Mouse (Mus musculus) liver, adult 2 months (tissue): ENCODE data around the gene Gramd1b. TPM values are rescaled to one million over a fixed set of nuclear protein-coding genes. Genes with fewer than 3 reads are reported as not detected.

Source experiments
- DNase-seq: peaks from one replicate; pipeline ENCODE4 v3.0.0-alpha.2; 2011; ENCODE audit warnings: low read depth, low spot score; ENCODE audit errors: extremely low read depth
- H3K27ac ChIP-seq: fragments of 200-500 bp; replicated peaks from 2 replicates; pipeline ENCODE4 v1.5.1; 2012; ENCODE audit warnings: low read depth, mild to moderate bottlenecking, control low read depth, inconsistent platforms, low read length; ENCODE audit not compliant: insufficient read depth
- H3K27me3 ChIP-seq: fragments of 200-500 bp; 2 replicates; pipeline ENCODE4 v1.6.1; 2012; ENCODE audit warnings: mild to moderate bottlenecking, moderate library complexity, low read length, inconsistent platforms; ENCODE audit not compliant: control insufficient read depth, insufficient read depth
- H3K36me3 ChIP-seq: fragments of 200-500 bp; 2 replicates; pipeline ENCODE4 v1.6.1; 2012; ENCODE audit warnings: low read length, inconsistent platforms; ENCODE audit not compliant: control insufficient read depth, insufficient read depth
- H3K4me1 ChIP-seq: fragments of 200-500 bp; 2 replicates; pipeline ENCODE4 v1.6.1; 2011; ENCODE audit warnings: low read length; ENCODE audit not compliant: control insufficient read depth, insufficient read depth
- H3K4me3 ChIP-seq: fragments of 200-500 bp; 2 replicates; pipeline ENCODE4 v1.5.1; 2011; ENCODE audit warnings: low read depth, mild to moderate bottlenecking, control low read depth, low read length, moderate library complexity; ENCODE audit not compliant: insufficient read depth
- H3K79me2 ChIP-seq: fragments of 200-500 bp; 2 replicates; pipeline ENCODE4 v1.6.1; 2012; ENCODE audit warnings: inconsistent platforms, mild to moderate bottlenecking, low read length, moderate library complexity; ENCODE audit not compliant: control insufficient read depth, insufficient read depth
- H3K9ac ChIP-seq: fragments of 200-500 bp; 2 replicates; pipeline ENCODE4 v1.6.1; 2012; ENCODE audit warnings: low read depth, mild to moderate bottlenecking, control low read depth, inconsistent platforms, low read length
- CTCF ChIP-seq: fragments of 200-500 bp; IDR thresholded peaks from 2 replicates; pipeline ENCODE4 v1.5.1; 2011; ENCODE audit warnings: low read depth, low read length, control low read depth
- POLR2A ChIP-seq: fragments of 200-500 bp; IDR thresholded peaks from 2 replicates; pipeline ENCODE4 v1.6.1; 2011; ENCODE audit warnings: low read length, control low read depth; ENCODE audit not compliant: insufficient read depth; ENCODE audit errors: extremely low read depth
- WGBS: fragments of 180-500 bp; shearing (Covaris S2); methylation state at CpG from one replicate; pipeline ENCODE4 v1.1.7; 2018; 5-methylcytosine and 5-hydroxymethylcytosine counted together
- polyA plus RNA-seq: library from polyadenylated mRNA; depleted of rRNA; stranded (reverse); fragments of >200 nt; gene quantifications from 2 replicates; pipeline ENCODE4 v1.2.3, GENCODE M21; 2012
- total RNA-seq: library from RNA; depleted of rRNA; stranded (reverse); fragments of >200 nt; gene quantifications from 2 replicates; pipeline ENCODE4 v1.2.3, GENCODE M21; 2014

Gramd1b gene
- total and polyA plus RNA-seq, 2 experiments = 1.2 to 2.0 TPM

DNA sequence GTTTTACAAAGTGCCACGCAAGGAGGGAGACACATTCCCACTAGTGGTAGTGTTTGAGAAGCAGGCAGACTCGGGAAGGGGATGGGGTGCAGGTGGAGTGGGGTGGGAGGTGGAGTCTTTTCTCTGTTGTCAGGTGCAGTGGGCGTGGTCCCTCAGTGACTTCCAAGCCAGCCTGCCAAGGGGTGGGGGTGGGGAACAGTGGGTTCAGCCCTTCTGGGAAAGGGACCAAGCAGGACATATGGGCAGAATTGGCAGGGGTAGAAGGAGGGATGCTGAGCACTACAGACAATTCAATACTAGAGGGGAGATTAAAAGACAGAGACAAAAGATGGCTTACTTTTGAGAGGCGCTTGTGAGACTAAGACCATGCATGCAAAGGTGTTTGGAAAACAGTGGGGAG lies 198.9 kb downstream of the Gramd1b start:
- no peak for DNase-seq
- WGBS = 79% methylated on average over 4 of the region's 4 CpGs
- no peaks in the 10 kb centered on the region for H3K4me1 ChIP-seq
- no peaks in the 10 kb centered on the region for H3K27me3 ChIP-seq
- no peaks in the 10 kb centered on the region for H3K36me3 ChIP-seq
- H3K79me2 ChIP-seq = no peaks in the 10 kb centered on the region
- no peak overlapping the region for H3K4me3 ChIP-seq
- no peak overlapping the region for H3K9ac ChIP-seq
- TF ChIP-seq POLR2A = no peak
- no peak for TF ChIP-seq CTCF
- H3K27ac ChIP-seq = no peak overlapping the region

GRCm38 (mm10) chr9:40331411-40332286 lies 199.5 kb downstream of the Gramd1b start:
- H3K9ac ChIP-seq = no peak overlapping the region

GRCm38 (mm10) chr9:40330609-40331382 lies 200.4 kb downstream of the Gramd1b start:
- WGBS = 49% methylated on average over 19 of the region's 19 CpGs
- H3K27ac ChIP-seq = no peak overlapping the region
- no peak overlapping the region for H3K4me3 ChIP-seq
- TF ChIP-seq POLR2A (no peak), CTCF (peak; percentile 100)
- no peak overlapping the region for H3K9ac ChIP-seq
- peak; percentile 85 for DNase-seq
- H3K36me3 ChIP-seq = no peaks in the 10 kb centered on the region
- H3K79me2 ChIP-seq = no peaks in the 10 kb centered on the region
- H3K4me1 ChIP-seq = no peaks in the 10 kb centered on the region
- no peaks in the 10 kb centered on the region for H3K27me3 ChIP-seq

More at GRCm38 (mm10) chr9:40331411-40332286, 199.5 kb downstream of the Gramd1b start:
- no peak for TF ChIP-seq CTCF
- no peak for TF ChIP-seq POLR2A
- Histone ChIP-seq H3K36me3 (no peaks in the 10 kb centered on the region), H3K27ac (no peak overlapping the region), H3K4me1 (no peaks in the 10 kb centered on the region), H3K4me3 (no peak overlapping the region), H3K79me2 (no peaks in the 10 kb centered on the region), H3K27me3 (no peaks in the 10 kb centered on the region)
- WGBS = 93% methylated on average over 15 of the region's 15 CpGs
- DNase-seq = no peak

- H3K27ac ChIP-seq = no peak overlapping the region
- 62% methylated on average over 7 of the region's 7 CpGs for WGBS
Measured at GRCm38 (mm10) chr9:40326260-40326915, 204.8 kb downstream of the Gramd1b start.

DNA sequence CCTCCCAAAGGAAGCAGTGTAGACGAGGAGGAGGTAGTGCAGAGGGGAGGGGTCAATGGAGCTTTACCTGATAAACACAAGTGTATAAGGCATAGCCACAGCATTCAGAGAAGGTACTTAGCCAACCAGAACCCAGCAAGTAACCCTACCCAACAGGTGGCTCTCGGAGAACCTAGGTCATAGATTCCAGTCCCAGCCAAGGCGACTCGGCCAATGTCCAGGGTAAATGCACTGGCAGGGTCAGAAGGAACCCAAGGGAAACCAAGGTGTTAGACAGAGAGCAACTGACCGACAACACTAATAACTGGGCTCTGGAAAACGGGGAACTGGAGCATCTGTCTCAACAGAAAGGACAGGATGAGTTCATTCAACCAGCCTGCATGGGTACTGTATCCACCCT lies 206.4 kb downstream of the Gramd1b start:
- WGBS = 83% methylated on average over 6 of the region's 6 CpGs
- Histone ChIP-seq H3K79me2 (no peaks in the 10 kb centered on the region), H3K4me1 (peaks cover 8% of the 10 kb centered on the region; the same call in 1 of the 2 replicates), H3K27me3 (no peaks in the 10 kb centered on the region), H3K27ac (peak overlapping the region; percentile 32; the same call in 1 of the 2 replicates), H3K9ac (no peak overlapping the region), H3K36me3 (no peaks in the 10 kb centered on the region), H3K4me3 (no peak overlapping the region)
- TF ChIP-seq CTCF (no peak), POLR2A (no peak)
- DNase-seq = no peak

More at GRCm38 (mm10) chr9:40326260-40326915, 204.8 kb downstream of the Gramd1b start:
- H3K79me2 ChIP-seq = no peaks in the 10 kb centered on the region
- DNase-seq = no peak
- TF ChIP-seq POLR2A (no peak), CTCF (no peak)
- H3K36me3 ChIP-seq = no peaks in the 10 kb centered on the region
- H3K9ac ChIP-seq = no peak overlapping the region
- no peaks in the 10 kb centered on the region for H3K27me3 ChIP-seq
- H3K4me3 ChIP-seq = no peak overlapping the region
- peaks cover 8% of the 10 kb centered on the region; the same call in 1 of the 2 replicates for H3K4me1 ChIP-seq
